Mouse (Mus musculus) MEL (cell line): ENCODE measurements around the gene Elfn2.

Experiments used
- CTCF ChIP-seq, 3 experiments: IDR thresholded peaks in 2 of 3; conservative IDR thresholded peaks in 1 of 3; 2 replicates each; pipeline ENCODE4 v1.5.1; 2011 to 2012; ENCODE audit warnings: low read length in 3 of 3, low read depth in 2 of 3, mild to moderate bottlenecking in 2 of 3, improper control_type of control experiment in 1 of 3, inconsistent platforms in 1 of 3, mixed read lengths in 1 of 3, moderate library complexity in 1 of 3; ENCODE audit not compliant: control insufficient read depth in 1 of 3, insufficient read depth in 1 of 3, poor library complexity in 1 of 3, severe bottlenecking in 1 of 3
- MEF2A ChIP-seq: IDR thresholded peaks from 2 replicates; pipeline ENCODE4 v1.6.1; 2014; ENCODE audit warnings: low read depth, mild to moderate bottlenecking, inconsistent platforms, low read length, improper control_type of control experiment; ENCODE audit not compliant: poor library complexity, insufficient replicate concordance, severe bottlenecking; ENCODE audit errors: extremely low read depth
- SMC3 ChIP-seq: IDR thresholded peaks from 2 replicates; pipeline ENCODE4 v1.6.1; 2011; ENCODE audit warnings: low read depth, low read length, improper control_type of control experiment

GRCm38 (mm10) chr15:78624431-78624950 is 94.1 kb downstream of the Elfn2 start:
- TF ChIP-seq SMC3, result no peak
- TF ChIP-seq CTCF (IDR thresholded peaks at IDR 0.05 in 2 of 3, conservative IDR thresholded peaks at IDR 0.05 in 1 of 3; ENCODE audit: control insufficient read depth in 1 of 3, insufficient read depth in 1 of 3, low read depth in 2 of 3, low read length in 3 of 3, poor library complexity in 1 of 3, severe bottlenecking in 1 of 3), result no peak
- no peak for TF ChIP-seq MEF2A
